Mouse (Mus musculus) C2C12 (cell line): Measurements from ENCODE around the gene Gbp6. TPM values are rescaled to one million over a fixed set of nuclear protein-coding genes. Genes with fewer than 3 reads are reported as not detected.
"Not testable (repeated sequence)": the region's sequence is repeated elsewhere in the genome, so short reads cannot be mapped to it uniquely, and the experiment has no call there.

Experiments
- H3K27me3 ChIP-seq: one replicate; pipeline ENCODE4 v1.6.1; 2011; ENCODE audit not compliant: control insufficient read depth, insufficient read depth, insufficient read length
- H3K36me3 ChIP-seq: one replicate; pipeline ENCODE4 v1.6.1; 2011; ENCODE audit not compliant: control insufficient read depth, insufficient read depth
- H3K4me3 ChIP-seq: one replicate; pipeline ENCODE4 v1.5.1; 2011; ENCODE audit warnings: mild to moderate bottlenecking, control low read depth; ENCODE audit not compliant: poor library complexity, insufficient read depth, severe bottlenecking
- H3K79me2 ChIP-seq: one replicate; pipeline ENCODE4 v1.6.1; 2011; ENCODE audit not compliant: control insufficient read depth, insufficient read depth
- H3K79me3 ChIP-seq: one replicate; pipeline ENCODE4 v1.6.1; 2011; ENCODE audit warnings: low read depth, control low read depth
- H3ac ChIP-seq: one replicate; pipeline ENCODE3; 2011; ENCODE audit warnings: low read depth; ENCODE audit not compliant: control insufficient read depth, insufficient read length
- CEBPB ChIP-seq: IDR thresholded peaks from one replicate; pipeline ENCODE4 v1.6.1; 2011; ENCODE audit warnings: low read depth, mild to moderate bottlenecking, control low read depth, moderate library complexity
- CTCF ChIP-seq: IDR thresholded peaks from one replicate; pipeline ENCODE4 v1.5.1; 2011; ENCODE audit not compliant: control insufficient read depth, insufficient read depth, insufficient read length
- FOSL1 ChIP-seq: IDR thresholded peaks from one replicate; pipeline ENCODE4 v1.8.0; 2011; ENCODE audit warnings: mild to moderate bottlenecking, low read length; ENCODE audit not compliant: poor library complexity, insufficient read depth, severe bottlenecking
- MAX ChIP-seq: IDR thresholded peaks from one replicate; pipeline ENCODE4 v1.6.1; 2011; ENCODE audit warnings: mild to moderate bottlenecking, control low read depth
- MYOD1 ChIP-seq: IDR thresholded peaks from one replicate; pipeline ENCODE4 v1.6.1; 2011; ENCODE audit warnings: low read depth; ENCODE audit not compliant: control insufficient read depth, insufficient read length
- MYOG ChIP-seq: IDR thresholded peaks from one replicate; pipeline ENCODE4 v1.6.1; 2011; ENCODE audit not compliant: control insufficient read depth, insufficient read length; ENCODE audit errors: extremely low read depth
- USF1 ChIP-seq: IDR thresholded peaks from one replicate; pipeline ENCODE4 v1.6.1; 2011; ENCODE audit warnings: low read depth, mild to moderate bottlenecking, control low read depth, moderate library complexity
- polyA plus RNA-seq: library from polyadenylated mRNA; unstranded; fragments of >200 nt; fragmentation: generic; extraction: Trizol; gene quantifications from one replicate; pipeline ENCODE4 v1.2.1, GENCODE M21; 2012; ENCODE audit warnings: missing spikeins

The Gbp6 gene
- polyA plus RNA-seq, 1 experiment = 0.01 TPM

DNA sequence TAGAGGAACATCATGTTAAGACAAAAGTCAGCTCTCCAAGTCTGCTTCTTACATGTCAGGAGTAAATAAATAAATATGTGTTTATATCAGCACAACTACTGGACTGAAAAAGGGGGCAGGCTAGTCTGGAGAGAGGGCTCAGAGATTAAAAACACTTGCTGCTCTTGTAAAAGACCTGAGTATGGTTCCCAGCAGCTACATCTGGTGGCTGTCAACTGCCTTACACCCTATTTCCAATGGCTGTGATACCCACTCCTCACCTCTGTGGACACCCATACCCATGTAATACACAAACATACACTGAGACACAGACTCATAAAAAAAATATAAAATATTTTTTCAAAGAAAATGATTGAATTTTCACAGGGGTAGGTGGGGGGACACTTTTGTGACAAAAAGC is 41.0 kb downstream of the Gbp6 start:
- no peaks in the 10 kb centered on the region for H3K36me3 ChIP-seq
- no peak for TF ChIP-seq CTCF
- TF ChIP-seq FOSL1 = no peak
- no peak for TF ChIP-seq CEBPB
- TF ChIP-seq MYOG = no peak
- TF ChIP-seq MAX = no peak
- TF ChIP-seq USF1 = no peak
- TF ChIP-seq MYOD1 = no peak
- no peak overlapping the region for H3K4me3 ChIP-seq
- H3K79me2 ChIP-seq = no peaks in the 10 kb centered on the region
- H3K79me3 ChIP-seq = no peaks in the 10 kb centered on the region
- no peaks in the 10 kb centered on the region for H3K27me3 ChIP-seq
- H3ac ChIP-seq = no peak overlapping the region

DNA sequence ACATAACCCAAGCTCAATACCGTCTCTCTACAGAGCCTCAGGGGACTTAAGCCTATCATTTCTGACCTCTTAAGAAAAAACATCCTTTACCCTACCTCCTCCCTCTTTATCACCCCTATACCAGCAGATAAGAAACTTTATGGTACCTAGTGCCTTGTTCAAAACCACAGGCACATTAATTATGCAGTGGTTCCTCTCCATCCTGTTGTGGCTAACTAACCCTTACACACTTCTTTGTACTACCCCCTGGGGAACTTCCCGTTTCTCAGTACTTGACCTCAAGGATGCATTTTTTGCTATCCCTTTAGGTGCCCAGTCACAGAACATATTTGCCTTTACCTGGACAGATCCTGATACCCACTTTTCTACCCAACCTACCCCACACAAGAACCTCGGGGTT is 48.8 kb downstream of the Gbp6 start:
- not testable (repeated sequence) for H3K27me3 ChIP-seq, H3K79me3 ChIP-seq, H3K4me3 ChIP-seq, H3K79me2 ChIP-seq, H3ac ChIP-seq, H3K36me3 ChIP-seq

DNA sequence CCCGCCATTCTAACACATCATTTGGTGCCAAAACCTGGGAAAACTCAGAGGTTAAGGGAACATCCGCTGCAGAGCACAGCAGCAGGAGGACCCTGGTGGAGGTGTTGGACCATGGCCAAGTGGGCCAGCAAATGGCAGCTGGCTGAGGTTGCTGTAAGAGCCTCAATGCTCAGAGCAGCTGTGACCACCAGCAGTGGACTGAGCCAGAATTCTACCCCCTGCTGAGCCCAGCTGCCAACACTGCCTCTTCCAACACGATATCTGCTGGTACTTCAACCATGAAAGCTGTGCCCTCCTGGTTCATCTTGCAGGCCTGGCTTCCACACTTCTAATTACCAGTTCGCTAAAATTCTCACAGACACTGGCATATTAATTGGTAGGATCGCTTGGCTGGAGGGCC is 52.5 kb downstream of the Gbp6 start:
- H3K36me3 ChIP-seq, H3K79me2 ChIP-seq, H3ac ChIP-seq, H3K4me3 ChIP-seq, H3K27me3 ChIP-seq, H3K79me3 ChIP-seq: not testable (repeated sequence)

DNA sequence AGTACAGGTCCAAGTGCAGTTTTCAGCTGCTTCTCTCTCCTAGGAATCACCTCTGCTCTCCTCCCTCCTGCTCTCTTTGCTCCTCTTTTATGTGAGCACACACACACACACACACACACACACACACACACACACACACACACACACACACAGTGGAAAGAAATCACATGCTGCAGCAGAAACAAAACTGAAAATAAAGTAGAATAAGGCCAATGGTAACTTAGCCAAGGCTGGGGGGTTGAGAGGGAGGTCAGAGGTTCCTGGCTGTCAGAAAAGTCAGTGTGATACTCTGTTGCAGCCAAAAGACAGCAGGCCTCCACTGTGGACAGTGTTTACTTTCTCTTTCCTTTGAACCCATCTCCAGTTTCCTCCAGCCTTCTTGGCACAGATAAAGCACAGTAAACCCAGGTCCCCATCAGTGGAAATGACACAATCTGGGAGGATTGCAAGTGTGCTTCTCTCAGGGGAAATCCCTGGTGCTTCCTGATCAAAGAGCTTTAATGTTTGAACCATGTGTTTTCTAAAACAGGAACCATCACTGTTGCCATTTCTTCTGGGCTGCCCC is 53.9 kb downstream of the Gbp6 start, which contains the start of gene Gbp10:
TSS of gene Gbp10 (minus strand) at position 51 of the 565 bp plus-strand sequence.
- H3K36me3 ChIP-seq, H3K79me3 ChIP-seq, H3K27me3 ChIP-seq, H3K4me3 ChIP-seq, H3ac ChIP-seq, H3K79me2 ChIP-seq: not testable (repeated sequence)

DNA sequence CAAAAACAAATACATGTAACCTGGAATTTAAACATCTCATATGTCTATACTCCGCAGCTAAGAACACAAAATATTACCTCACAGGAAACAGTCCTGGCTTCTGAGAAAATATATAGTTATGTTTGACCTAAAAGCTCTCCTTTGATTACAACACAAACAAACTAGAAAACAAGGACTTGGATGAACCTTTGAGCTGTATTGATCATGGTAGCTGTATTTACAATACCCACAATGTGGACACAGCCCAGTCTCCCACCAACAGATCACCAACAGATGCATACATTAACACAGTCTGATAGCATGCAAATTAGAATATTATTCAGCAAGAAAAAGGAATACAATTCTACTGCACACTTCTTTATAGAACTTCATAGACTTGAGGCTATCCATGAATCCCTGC is 55.1 kb downstream of the Gbp6 start:
- H3K27me3 ChIP-seq, H3K36me3 ChIP-seq, H3K79me3 ChIP-seq, H3K4me3 ChIP-seq, H3ac ChIP-seq, H3K79me2 ChIP-seq: not testable (repeated sequence)

DNA sequence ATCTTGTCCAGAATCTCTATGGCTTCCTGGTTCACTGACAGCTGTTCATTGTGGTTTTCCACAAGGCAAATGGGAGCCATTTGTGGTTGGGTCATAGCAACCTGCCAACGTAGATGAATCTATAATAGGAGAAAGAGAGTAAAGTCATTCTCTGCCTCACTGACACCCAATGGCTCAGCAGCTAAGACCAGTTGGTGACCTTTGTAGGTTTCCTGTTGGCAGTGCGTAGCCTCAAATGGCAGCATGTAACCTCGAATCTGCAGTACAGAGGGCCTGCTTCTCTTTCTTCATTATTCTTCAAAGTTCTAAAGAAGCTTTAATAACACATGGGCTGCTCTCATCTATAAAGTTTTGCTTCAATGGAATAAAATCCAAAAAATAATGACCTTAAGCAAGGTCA is 57.5 kb downstream of the Gbp6 start:
- not testable (repeated sequence) for H3K79me2 ChIP-seq, H3ac ChIP-seq, H3K4me3 ChIP-seq, H3K79me3 ChIP-seq, H3K36me3 ChIP-seq, H3K27me3 ChIP-seq

Other genes with a start within 250 kb of the Gbp6 start
- not detected for gene Gbp9, start 154.2 kb downstream of the Gbp6 start, polyA plus RNA-seq
- not detected for gene Gbp8, start 154.2 kb downstream of the Gbp6 start, polyA plus RNA-seq
- not detected for gene Gbp4, start 154.1 kb downstream of the Gbp6 start, polyA plus RNA-seq
- gene Gbp10, start 54.2 kb downstream of the Gbp6 start, polyA plus RNA-seq = 0.02 TPM
- not detected for gene Gm43302, start within 50 bp of the Gbp6 start, polyA plus RNA-seq
- gene Lrrc8b, start 122.1 kb upstream of the Gbp6 start, polyA plus RNA-seq = 6.0 TPM
- gene Lrrc8c, start 225.7 kb upstream of the Gbp6 start, polyA plus RNA-seq = 7.1 TPM